Mouse (Mus musculus): Measurements from ENCODE around the gene Ccz1.

DNA sequence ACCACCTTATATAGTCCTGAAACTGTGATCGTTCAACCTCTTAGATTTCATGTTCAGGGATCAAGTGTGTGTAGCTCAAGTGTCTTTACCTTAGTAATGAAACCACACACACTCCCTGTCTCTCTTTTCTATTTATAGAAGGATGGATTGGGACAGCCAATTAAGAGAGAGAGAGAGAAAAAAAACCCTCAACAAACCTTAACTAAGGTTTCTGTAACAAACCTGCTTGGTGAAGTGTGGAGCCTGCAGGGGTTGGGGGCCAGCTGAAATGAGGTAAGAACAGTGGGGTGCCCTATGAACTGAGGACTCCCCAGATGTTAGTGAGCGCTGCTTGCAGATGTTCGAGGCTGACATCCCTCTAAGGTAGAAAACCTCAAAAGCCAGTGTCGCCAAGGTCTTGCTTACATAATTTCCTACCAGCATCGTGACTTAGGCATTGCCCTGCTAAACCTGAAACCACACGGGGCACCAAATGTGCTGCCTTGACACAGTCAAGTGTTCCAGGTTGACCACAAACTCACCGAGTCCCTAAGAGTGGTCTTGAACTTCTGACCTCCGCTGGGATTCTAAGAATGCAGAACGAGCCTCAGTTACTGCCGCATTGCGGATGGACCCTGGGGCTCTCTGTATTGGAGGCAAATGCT is 12.1 kb upstream of the Ccz1 start, which contains the start of gene Ocm:
- TF ChIP-seq CTCF (IDR thresholded peaks at IDR 0.05) (no peak), POLR2A (IDR thresholded peaks at IDR 0.05; ENCODE audit: insufficient read depth, low read depth, low read length) (no peak), EP300 (IDR thresholded peaks at IDR 0.05; ENCODE audit: insufficient read depth, low read depth, low read length) (no peak)

Measured in heart, adult 2 months (tissue).